Mouse (Mus musculus): ENCODE results near the gene Smc2.
A peak's percentile ranks its signal among the peaks of the same experiment; 100 is the strongest.
"Not testable (repeated sequence)": the region's sequence is repeated elsewhere in the genome, so short reads cannot be mapped to it uniquely, and the experiment has no call there.

Gene Smc2

DNA sequence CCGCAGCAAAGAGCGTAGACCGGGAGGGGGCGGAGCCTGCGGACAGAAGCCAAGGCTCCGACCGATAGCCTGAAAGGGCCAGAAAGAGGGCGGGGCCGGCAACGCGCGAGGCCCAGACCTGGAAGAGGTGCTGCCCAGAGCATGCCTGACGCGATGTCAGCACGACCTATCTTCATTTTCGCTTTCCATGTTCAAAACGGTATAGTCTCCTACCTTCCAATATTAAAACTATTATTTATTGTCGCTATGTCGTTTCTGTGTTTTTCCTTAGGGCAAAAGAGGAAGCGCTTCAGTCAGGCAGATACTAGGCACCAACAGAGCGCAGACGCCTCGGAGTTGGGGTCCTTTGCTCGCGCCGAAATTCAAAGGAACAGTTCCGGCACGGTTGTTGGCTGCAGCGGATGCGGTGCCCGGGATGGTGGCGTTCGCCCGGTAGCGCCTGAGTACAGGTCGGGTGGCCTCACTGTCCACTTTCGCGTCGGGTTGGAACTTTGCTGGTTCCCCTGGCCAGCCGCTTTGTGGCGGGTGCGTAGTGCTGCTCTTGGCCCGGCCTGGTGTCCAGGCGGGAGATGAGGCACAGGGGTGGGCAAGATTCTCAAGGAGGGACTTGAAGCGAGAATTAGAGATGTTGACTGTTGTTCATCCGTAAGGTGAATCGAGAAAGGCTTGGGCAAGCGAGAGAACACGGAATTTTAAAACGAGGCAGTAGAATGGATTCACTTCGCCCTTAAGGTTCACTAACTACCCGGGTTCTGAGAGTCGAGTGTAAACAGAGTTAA lies at the start of gene Smc2:
Gene Smc2, plus strand, starts transcription at position 358 of the 779 bp plus-strand sequence.
- DNase-seq = peak; percentile 92

DNA sequence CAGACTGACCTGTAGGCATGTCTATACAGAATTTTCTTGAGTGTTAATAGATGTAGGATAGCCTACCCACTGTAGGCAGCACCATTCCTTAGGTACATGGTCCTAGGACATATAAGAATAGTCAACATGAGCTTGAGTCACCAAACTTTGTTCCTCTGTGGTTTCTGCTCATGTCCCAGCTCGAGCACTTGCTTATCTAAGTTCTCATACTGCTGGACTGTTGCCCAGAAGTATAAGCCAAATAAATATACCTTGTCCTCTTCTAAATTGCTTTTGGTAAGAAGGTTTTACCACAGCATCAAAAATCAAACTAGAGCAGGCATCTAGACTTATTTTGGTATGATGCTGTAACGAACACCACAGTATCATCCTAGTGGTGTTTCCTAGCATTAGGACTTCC lies 27.5 kb upstream of the Smc2 start:
- no peak for DNase-seq

GRCm38 (mm10) chr4:52423653-52424052 lies 15.4 kb upstream of the Smc2 start:
- no peak for DNase-seq

DNA sequence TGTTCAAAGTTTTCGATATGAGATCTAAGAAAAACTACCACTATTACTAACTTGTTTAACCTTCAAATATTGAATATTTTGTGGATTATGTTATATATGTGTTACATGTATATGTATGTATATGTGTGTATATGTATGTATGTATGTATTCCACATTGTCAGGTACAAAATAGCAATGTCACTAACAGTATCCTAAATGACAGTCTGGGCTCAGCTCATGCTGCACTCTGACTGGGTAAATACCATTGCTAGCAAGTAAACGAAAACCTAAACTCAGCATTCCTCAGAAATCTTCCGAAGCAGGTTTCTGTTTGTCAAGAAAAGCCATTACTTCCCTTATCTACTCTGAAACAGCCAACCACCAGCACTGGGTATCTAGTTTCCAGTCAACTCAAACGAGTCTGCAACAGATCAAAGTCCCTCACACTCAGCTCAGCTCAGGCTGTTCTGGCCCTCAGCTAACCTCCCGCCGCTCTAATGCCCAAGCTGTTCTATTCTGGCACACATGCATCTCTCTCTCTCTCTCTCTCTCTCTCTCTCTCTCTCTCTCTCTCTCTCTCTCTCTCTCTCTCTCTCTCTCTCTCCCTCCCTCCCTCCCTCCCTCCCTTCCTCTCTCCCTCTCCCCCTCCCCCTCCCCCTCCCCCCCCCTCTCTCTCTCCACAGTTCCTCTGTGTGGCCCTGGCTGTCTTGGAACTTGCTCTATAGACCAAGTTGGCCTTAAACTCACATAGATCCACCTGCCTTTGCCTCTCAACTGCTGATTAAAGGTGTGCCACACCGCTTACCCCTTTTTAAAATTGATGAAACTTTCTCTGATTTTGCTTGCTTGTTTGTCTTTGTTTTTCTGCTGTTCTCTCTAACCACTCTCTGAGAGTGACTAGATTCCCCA lies 9.5 kb upstream of the Smc2 start:
- DNase-seq = no peak

DNA sequence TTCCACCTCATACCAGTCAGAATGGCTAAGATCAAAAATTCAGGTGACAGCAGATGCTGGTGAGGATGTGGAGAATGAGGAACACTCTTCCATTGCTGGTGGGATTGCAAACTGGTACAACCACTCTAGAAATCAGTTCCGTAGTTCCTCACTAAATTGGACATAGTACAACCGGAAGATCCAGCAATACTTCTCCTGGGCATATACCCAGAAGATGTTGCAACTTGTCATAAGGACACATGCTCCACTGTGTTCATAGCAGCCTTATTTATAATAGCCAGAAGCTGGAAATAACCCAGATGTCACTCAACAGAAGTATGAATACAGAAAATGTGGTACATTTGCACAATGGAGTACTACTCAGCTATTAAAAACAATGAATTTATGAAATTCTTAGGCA lies 3.5 kb upstream of the Smc2 start:
- not testable (repeated sequence) for DNase-seq

- no peak for DNase-seq
Measured at GRCm38 (mm10) chr4:52438371-52438885, 615 bp upstream of the Smc2 start.

DNA sequence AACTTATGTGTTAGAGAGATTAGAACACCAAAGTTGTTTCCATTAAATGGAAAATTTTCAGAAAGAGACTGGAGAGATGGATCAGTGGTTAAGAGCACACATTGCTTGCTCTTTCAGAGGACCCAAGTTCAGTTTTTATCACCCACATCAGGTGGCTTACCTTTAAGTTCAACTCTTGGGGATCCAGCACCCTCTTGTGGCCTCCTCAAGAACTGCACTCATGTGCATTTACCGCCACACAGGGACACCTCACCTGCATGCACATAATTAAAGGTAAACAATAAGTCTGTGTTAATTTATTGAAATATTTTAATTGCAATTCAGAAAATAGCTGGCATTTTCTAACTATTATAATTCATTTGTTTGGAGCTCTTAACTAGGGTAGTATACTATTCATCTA lies 20.7 kb downstream of the Smc2 start:
- DNase-seq = peak; percentile 9

- DNase-seq = no peak
Measured at GRCm38 (mm10) chr4:52461321-52461720, 22.3 kb downstream of the Smc2 start.

GRCm38 (mm10) chr4:52473431-52473830 lies 34.4 kb downstream of the Smc2 start:
- DNase-seq = no peak

- DNase-seq = no peak
Measured at GRCm38 (mm10) chr4:52487486-52487885, 48.4 kb downstream of the Smc2 start.

DNA sequence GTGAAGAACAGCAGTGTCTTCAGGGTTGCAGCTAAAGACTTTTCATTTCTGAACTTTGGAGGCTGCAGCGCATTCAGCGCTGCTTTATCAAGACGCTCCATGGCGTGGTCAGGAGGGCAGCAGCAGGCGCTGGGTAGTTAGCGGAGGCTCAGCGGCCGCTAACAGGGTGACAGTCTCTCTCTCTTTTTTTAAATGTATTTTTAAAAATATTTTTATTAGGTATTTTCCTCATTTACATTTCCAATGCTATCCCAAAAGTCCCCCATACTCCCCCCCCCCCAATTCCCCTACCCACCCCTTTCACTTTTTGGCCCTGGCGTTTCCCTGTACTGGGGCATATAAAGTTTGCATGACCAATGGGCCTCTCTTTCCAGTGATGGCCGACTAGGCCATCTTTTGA lies 58.1 kb downstream of the Smc2 start, which contains the start of gene Vma21-ps:
Gene Vma21-ps, minus strand, starts transcription at position 101 of the 400 bp plus-strand sequence.
- not testable (repeated sequence) for DNase-seq

DNA sequence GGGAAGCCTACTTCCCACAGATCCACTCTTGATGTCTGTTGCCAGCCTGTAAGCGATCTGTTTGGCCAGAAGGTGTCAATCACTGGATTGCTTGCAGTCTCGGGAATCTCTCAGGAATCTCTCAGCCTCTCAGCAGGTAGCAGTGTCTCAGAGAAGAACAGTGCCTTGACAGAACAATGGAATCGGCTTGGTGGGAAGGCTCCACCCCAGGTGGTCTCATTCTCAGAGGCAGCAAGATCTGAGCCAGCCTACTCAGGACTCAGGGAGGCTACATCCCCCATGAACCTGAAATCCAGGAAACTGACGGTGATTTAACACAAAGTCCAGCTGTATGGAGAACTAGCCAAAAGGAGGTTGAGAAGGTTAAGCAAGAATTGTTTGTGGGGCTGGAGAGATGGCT lies 78.5 kb downstream of the Smc2 start:
- no peak for DNase-seq

- DNase-seq = no peak
Measured at GRCm38 (mm10) chr4:52519301-52519700, 80.3 kb downstream of the Smc2 start.

- DNase-seq = no peak
Measured at GRCm38 (mm10) chr4:52526464-52526863, 87.4 kb downstream of the Smc2 start.

DNA sequence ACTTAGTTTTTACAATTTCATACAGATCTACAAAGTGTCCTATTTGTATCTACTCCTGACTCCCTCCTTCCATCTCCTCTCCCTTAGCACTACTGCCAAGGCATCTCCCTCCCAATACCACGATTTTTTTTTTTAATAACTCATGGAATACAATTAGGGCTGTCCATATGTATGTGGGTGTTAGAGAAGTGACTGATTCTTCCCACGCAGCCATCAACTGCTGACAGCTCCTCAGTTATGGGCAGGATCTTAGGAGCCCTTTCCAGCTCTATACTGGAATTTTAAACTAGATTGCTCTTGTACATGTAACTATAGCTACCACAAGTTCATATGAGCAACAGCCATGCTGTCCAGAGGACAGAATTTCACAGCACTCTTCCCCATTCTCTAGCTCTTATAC lies 91.6 kb downstream of the Smc2 start:
- DNase-seq = no peak

Data from thymus, postnatal 25 days (tissue).